Mouse (Mus musculus) heart, embryonic 13.5 days (tissue): Measurements from ENCODE around the gene Pum1. TPM values are rescaled to one million over a fixed set of nuclear protein-coding genes. Genes with fewer than 3 reads are reported as not detected.

Experiments used
- ATAC-seq: fragments of 200-750 bp; cut with Nextera tagmentation; 2 replicates; pipeline ENCODE4 v1.8.0; 2017; ENCODE audit warnings: moderate TSS enrichment; ENCODE audit not compliant: insufficient number of reproducible peaks, low FRiP score, low TSS enrichment; ENCODE audit errors: extremely low read depth
- H3K27ac ChIP-seq: fragments of 300-500 bp; sonication (generic); replicated peaks from 2 replicates; pipeline ENCODE4 v1.5.1; 2015; ENCODE audit warnings: moderate library complexity, mild to moderate bottlenecking, inconsistent platforms
- H3K27me3 ChIP-seq: fragments of 300-500 bp; sonication (generic); replicated peaks from 2 replicates; pipeline ENCODE4 v1.6.1; 2015; ENCODE audit warnings: mild to moderate bottlenecking, inconsistent platforms
- H3K36me3 ChIP-seq: fragments of 300-500 bp; sonication (generic); 2 replicates; pipeline ENCODE4 v1.6.1; 2015; ENCODE audit warnings: mild to moderate bottlenecking, inconsistent platforms
- H3K4me1 ChIP-seq: fragments of 300-500 bp; sonication (generic); 2 replicates; pipeline ENCODE4 v1.6.1; 2015; ENCODE audit warnings: inconsistent platforms
- H3K4me2 ChIP-seq: fragments of 300-500 bp; sonication (generic); 2 replicates; pipeline ENCODE4 v1.6.1; 2015; ENCODE audit warnings: inconsistent platforms, mild to moderate bottlenecking, moderate library complexity
- H3K4me3 ChIP-seq: fragments of 300-500 bp; sonication (generic); 2 replicates; pipeline ENCODE4 v1.5.1; 2015; ENCODE audit warnings: moderate library complexity, mild to moderate bottlenecking, inconsistent platforms
- H3K9ac ChIP-seq: fragments of 300-500 bp; sonication (generic); 2 replicates; pipeline ENCODE4 v1.6.1; 2015; ENCODE audit warnings: inconsistent platforms, mild to moderate bottlenecking, moderate library complexity
- H3K9me3 ChIP-seq: fragments of 300-500 bp; sonication (generic); 2 replicates; pipeline ENCODE4 v1.6.1; 2016; ENCODE audit warnings: inconsistent platforms
- WGBS: fragments of 180-500 bp; shearing (Covaris S2); methylation state at CpG from one replicate; pipeline ENCODE4 v1.1.7; 2015; ENCODE audit warnings: mixed read lengths; 5-methylcytosine and 5-hydroxymethylcytosine counted together
- polyA plus RNA-seq: library from polyadenylated mRNA; unstranded; fragments of >200 nt; fragmentation: Nextera tagmentation; extraction: Ambion mirVana; gene quantifications from 2 replicates; pipeline ENCODE4 v1.2.1, GENCODE M21; 2015

Gene Pum1
- polyA plus RNA-seq, 1 experiment from 2014 or later: 53.3 TPM

GRCm38 (mm10) chr4:130703601-130704000 is 40.5 kb downstream of the Pum1 start:
- Histone ChIP-seq H3K4me2 (no peak overlapping the region), H3K9me3 (no peaks in the 10 kb centered on the region), H3K27me3 (no peaks in the 10 kb centered on the region), H3K4me3 (no peak overlapping the region), H3K36me3 (peaks cover 60% of the 10 kb centered on the region), H3K9ac (no peak overlapping the region), H3K4me1 (peaks cover 70% of the 10 kb centered on the region), H3K27ac (no peak overlapping the region)
- no peak for ATAC-seq
- 94% methylated on average over 3 of the region's 3 CpGs for WGBS

DNA sequence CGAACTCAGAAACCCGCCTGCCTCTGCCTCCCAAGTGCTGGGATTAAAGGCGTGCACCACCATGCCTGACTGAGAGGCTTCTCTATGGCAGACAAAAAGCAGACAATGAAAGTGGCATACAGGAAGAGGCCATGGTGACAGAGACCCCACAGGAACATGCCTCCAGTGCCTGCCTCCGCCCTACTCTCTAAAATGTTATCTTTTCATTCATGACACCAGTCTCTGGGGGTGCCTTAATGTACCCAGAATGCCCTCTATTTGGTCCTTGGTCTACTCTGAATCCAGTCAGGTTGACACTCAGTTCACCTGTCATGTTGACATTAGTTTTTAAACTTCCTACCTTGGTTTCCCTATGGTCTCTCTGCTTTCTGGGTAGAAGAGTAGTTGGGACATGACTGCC is 41.5 kb downstream of the Pum1 start:
- no peak for ATAC-seq
- no peak overlapping the region for H3K27ac ChIP-seq
- no peak overlapping the region for H3K9ac ChIP-seq
- no peaks in the 10 kb centered on the region for H3K9me3 ChIP-seq
- H3K27me3 ChIP-seq: no peaks in the 10 kb centered on the region
- no peak overlapping the region for H3K4me3 ChIP-seq
- peaks cover 77% of the 10 kb centered on the region for H3K4me1 ChIP-seq
- no peak overlapping the region for H3K4me2 ChIP-seq
- peaks cover 69% of the 10 kb centered on the region for H3K36me3 ChIP-seq
- 92% methylated on average over 4 of the region's 4 CpGs for WGBS

DNA sequence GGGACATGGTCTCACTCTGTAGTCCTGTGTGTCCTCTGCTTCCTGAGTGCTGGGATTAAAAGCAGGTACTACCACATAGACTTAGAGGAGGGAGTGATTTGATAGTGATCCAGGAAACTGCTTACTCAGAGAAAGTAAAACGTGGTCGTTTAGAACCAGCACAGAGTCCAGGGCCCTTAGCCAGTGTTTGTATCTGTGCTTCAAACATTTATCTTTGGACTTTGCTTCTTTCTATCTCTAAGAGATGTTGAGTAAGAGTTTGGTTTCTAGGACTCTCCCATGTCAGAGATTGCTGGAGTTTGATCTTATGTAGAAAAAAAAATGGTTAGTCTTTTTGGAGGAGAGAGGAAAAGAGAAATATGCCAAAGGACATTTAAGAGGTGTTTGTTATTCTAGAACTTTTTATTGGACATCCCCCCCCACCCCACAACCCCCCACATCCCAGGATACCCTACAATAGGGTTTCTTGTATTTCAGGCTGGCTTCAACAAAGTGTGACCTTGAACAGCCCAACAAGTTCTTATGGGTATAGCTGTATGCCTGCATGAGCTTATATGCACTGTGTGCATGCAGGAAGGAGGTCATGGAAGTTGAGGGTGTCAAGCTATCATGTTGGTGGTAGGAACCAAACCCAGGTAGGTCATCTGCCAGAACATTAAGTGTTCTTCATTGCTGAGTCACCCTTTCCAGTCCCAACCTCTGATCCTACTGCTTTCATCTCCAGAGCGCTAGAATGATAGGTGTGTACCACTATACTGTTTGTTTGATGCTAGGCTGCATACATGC is 43.3 kb downstream of the Pum1 start:
- Histone ChIP-seq H3K9ac (no peak overlapping the region), H3K27ac (no peak overlapping the region), H3K36me3 (peaks cover 57% of the 10 kb centered on the region), H3K4me3 (no peak overlapping the region), H3K4me1 (peaks cover 84% of the 10 kb centered on the region), H3K27me3 (no peaks in the 10 kb centered on the region), H3K9me3 (no peaks in the 10 kb centered on the region), H3K4me2 (no peak overlapping the region)
- 57% methylated on average over 3 of the region's 3 CpGs for WGBS
- no peak for ATAC-seq

DNA sequence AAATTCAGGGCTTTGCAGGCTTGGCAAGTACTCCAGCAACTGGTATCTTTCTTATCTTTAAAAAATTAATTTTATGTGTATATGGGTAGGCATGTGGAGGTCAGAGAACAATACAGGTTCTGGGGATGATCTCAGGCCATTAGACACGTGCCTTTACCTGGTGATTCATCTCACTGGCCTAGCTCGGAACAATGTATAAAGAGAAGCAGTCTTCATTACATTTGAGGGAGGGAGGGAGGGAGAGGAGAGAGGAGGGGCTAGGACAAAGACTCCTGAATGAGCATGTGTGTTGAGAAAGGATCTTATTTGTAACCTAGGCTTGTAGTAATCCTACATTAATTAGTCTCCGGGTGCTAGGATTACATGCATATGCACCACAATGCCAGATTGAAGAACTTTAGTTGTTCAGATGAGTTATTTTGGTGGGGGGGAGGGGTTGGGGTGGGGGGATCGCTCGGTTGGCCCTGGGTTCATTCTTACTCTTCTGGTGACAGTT is 48.3 kb downstream of the Pum1 start:
- Histone ChIP-seq H3K27ac (no peak overlapping the region), H3K27me3 (no peaks in the 10 kb centered on the region), H3K9ac (no peak overlapping the region), H3K9me3 (no peaks in the 10 kb centered on the region), H3K4me1 (peaks cover 98% of the 10 kb centered on the region), H3K4me3 (no peak overlapping the region), H3K36me3 (peaks cover 15% of the 10 kb centered on the region), H3K4me2 (no peak overlapping the region)
- WGBS: 66% methylated on average over 5 of the region's 5 CpGs
- ATAC-seq: no peak

GRCm38 (mm10) chr4:130712341-130712740 is 49.2 kb downstream of the Pum1 start:
- no peaks in the 10 kb centered on the region for H3K27me3 ChIP-seq
- H3K4me2 ChIP-seq: no peak overlapping the region
- peaks cover 98% of the 10 kb centered on the region for H3K4me1 ChIP-seq
- H3K36me3 ChIP-seq: peaks cover 10% of the 10 kb centered on the region; the same call in 1 of the 2 replicates
- peak; percentile 61; the same call in 1 of the 2 replicates for ATAC-seq
- no peak overlapping the region for H3K27ac ChIP-seq
- H3K4me3 ChIP-seq: no peak overlapping the region
- no peaks in the 10 kb centered on the region for H3K9me3 ChIP-seq
- 71% methylated on average over 3 of the region's 3 CpGs for whole genome bisulfite sequencing
- H3K9ac ChIP-seq: 0 out of 2 replicates have a peak overlapping the region, but pooled peaks have one; percentile 24

GRCm38 (mm10) chr4:130713430-130713829 is 50.3 kb downstream of the Pum1 start:
- Histone ChIP-seq H3K4me3 (no peak overlapping the region), H3K9ac (no peak overlapping the region), H3K36me3 (peaks cover 16% of the 10 kb centered on the region), H3K9me3 (no peaks in the 10 kb centered on the region), H3K27me3 (no peaks in the 10 kb centered on the region), H3K4me1 (peaks cover 99% of the 10 kb centered on the region), H3K4me2 (peak overlapping the region; percentile 61), H3K27ac (peak overlapping the region; percentile 77; the same call in 1 of the 2 replicates)
- WGBS: 66% methylated on average over 5 of the region's 5 CpGs
- no peak for ATAC-seq

DNA sequence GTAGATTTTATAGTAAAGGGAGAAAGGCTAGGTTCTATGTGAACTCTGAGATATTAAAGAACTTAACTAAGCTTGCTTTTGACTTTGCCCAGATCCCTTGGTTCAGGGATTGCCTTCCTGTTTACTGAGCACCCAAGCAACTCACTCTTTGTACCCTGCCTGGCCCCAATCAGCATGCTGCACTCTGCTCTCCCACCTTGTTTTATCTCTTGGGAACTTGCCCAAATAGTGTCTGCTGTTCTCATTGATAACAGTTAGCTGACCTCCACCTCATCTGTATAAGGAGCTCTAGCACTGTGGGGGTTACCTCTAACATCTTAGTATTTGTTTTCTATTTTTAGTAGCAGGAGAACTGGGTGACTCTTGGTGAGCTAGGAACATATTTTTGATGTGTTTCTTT is 52.0 kb downstream of the Pum1 start:
- no peaks in the 10 kb centered on the region for H3K9me3 ChIP-seq

DNA sequence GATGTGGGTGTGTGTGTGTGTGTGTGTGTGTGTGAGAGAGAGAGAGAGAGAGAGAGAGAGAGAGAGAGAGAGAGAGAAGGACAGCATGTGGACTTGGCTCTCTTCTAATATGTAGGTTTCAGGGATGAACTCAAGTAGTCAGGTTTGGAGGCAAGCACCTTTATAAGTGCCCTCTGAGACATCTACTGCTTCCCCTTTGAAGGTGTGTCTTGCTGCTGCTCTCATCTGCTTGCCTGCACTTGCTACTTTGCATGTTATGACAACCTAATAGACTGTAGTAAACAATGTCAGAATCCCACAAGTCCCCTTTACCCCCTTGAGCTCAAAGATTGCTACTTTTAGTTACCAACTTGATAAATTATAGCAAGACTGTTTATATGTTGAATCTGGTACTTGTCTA is 52.5 kb downstream of the Pum1 start:
- H3K4me3 ChIP-seq: 0 out of 2 replicates have a peak overlapping the region, but pooled peaks have one; percentile 12

More for the DNA sequence above, 52.0 kb downstream of the Pum1 start:
- no peaks in the 10 kb centered on the region for H3K27me3 ChIP-seq
- ATAC-seq: peak; percentile 77; the same call in 1 of the 2 replicates
- peak overlapping the region; percentile 77 for H3K27ac ChIP-seq
- peaks cover 99% of the 10 kb centered on the region for H3K4me1 ChIP-seq
- H3K4me2 ChIP-seq: peak overlapping the region; percentile 61
- H3K9ac ChIP-seq: 0 out of 2 replicates have a peak overlapping the region, but pooled peaks have one; percentile 37
- peak overlapping the region; percentile 12; the same call in 1 of the 2 replicates for H3K4me3 ChIP-seq
- peaks cover 23% of the 10 kb centered on the region for H3K36me3 ChIP-seq

GRCm38 (mm10) chr4:130719348-130719747 is 56.2 kb downstream of the Pum1 start:
- peaks cover 93% of the 10 kb centered on the region for H3K4me1 ChIP-seq
- no peak overlapping the region for H3K27ac ChIP-seq

More for the DNA sequence above, 52.5 kb downstream of the Pum1 start:
- Histone ChIP-seq H3K4me1 (peaks cover 99% of the 10 kb centered on the region), H3K27me3 (no peaks in the 10 kb centered on the region), H3K9me3 (no peaks in the 10 kb centered on the region), H3K9ac (no peak overlapping the region), H3K36me3 (peaks cover 28% of the 10 kb centered on the region), H3K4me2 (peak overlapping the region; percentile 61), H3K27ac (peak overlapping the region; percentile 77)
- ATAC-seq: no peak

GRCm38 (mm10) chr4:130722607-130723006 is 59.5 kb downstream of the Pum1 start:
- WGBS: 21% methylated on average over 1 of the region's 1 CpGs
- Histone ChIP-seq H3K27me3 (no peaks in the 10 kb centered on the region), H3K9ac (no peak overlapping the region), H3K4me2 (no peak overlapping the region), H3K36me3 (peaks cover 62% of the 10 kb centered on the region), H3K4me3 (no peak overlapping the region), H3K27ac (no peak overlapping the region), H3K4me1 (peaks cover 91% of the 10 kb centered on the region), H3K9me3 (no peaks in the 10 kb centered on the region)
- ATAC-seq: no peak

More at GRCm38 (mm10) chr4:130719348-130719747, 56.2 kb downstream of the Pum1 start:
- WGBS: 83% methylated on average over 4 of the region's 4 CpGs
- H3K4me2 ChIP-seq: no peak overlapping the region
- no peak for ATAC-seq
- H3K9me3 ChIP-seq: no peaks in the 10 kb centered on the region
- peaks cover 44% of the 10 kb centered on the region for H3K36me3 ChIP-seq
- H3K4me3 ChIP-seq: no peak overlapping the region
- no peaks in the 10 kb centered on the region for H3K27me3 ChIP-seq
- H3K9ac ChIP-seq: no peak overlapping the region

- H3K36me3 ChIP-seq: peaks cover 65% of the 10 kb centered on the region
- WGBS: 67% methylated on average over 3 of the region's 3 CpGs
- ATAC-seq: no peak
- no peaks in the 10 kb centered on the region for H3K9me3 ChIP-seq
- no peak overlapping the region for H3K4me3 ChIP-seq
- H3K4me2 ChIP-seq: no peak overlapping the region
- H3K27me3 ChIP-seq: no peaks in the 10 kb centered on the region
- H3K4me1 ChIP-seq: peaks cover 65% of the 10 kb centered on the region
- H3K9ac ChIP-seq: no peak overlapping the region
- no peak overlapping the region for H3K27ac ChIP-seq
These were observed 63.0 kb downstream of the Pum1 start for GRCm38 (mm10) chr4:130726118-130726517.
